Mouse (Mus musculus) embryonic facial prominence, embryonic 15.5 days (tissue): ENCODE measurements around the gene Tmpo. TPM values are rescaled to one million over a fixed set of nuclear protein-coding genes. Genes with fewer than 3 reads are reported as not detected.

ENCODE experiments used
- ATAC-seq: fragments of 200-750 bp; cut with Nextera tagmentation; 2 replicates; pipeline ENCODE4 v1.8.0; 2017; ENCODE audit warnings: low read depth, moderate TSS enrichment; ENCODE audit not compliant: insufficient number of reproducible peaks, low FRiP score, low TSS enrichment
- H3K27ac ChIP-seq: fragments of 300-500 bp; sonication (generic); replicated peaks from 2 replicates; pipeline ENCODE4 v1.5.1; 2015; ENCODE audit warnings: mild to moderate bottlenecking, inconsistent platforms
- H3K27me3 ChIP-seq: fragments of 300-500 bp; sonication (generic); 2 replicates; pipeline ENCODE4 v1.6.1; 2015; ENCODE audit warnings: inconsistent platforms
- H3K36me3 ChIP-seq: fragments of 300-500 bp; sonication (generic); 2 replicates; pipeline ENCODE4 v1.6.1; 2015; ENCODE audit warnings: mild to moderate bottlenecking, inconsistent platforms
- H3K4me1 ChIP-seq: fragments of 300-500 bp; sonication (generic); 2 replicates; pipeline ENCODE4 v1.6.1; 2015; ENCODE audit warnings: inconsistent platforms
- H3K4me2 ChIP-seq: fragments of 300-500 bp; sonication (generic); replicated peaks from 2 replicates; pipeline ENCODE4 v1.6.1; 2015; ENCODE audit warnings: mild to moderate bottlenecking, inconsistent platforms
- H3K4me3 ChIP-seq: fragments of 300-500 bp; sonication (generic); replicated peaks from 2 replicates; pipeline ENCODE4 v1.5.1; 2015; ENCODE audit warnings: mild to moderate bottlenecking, inconsistent platforms
- H3K9ac ChIP-seq: fragments of 300-500 bp; sonication (generic); 2 replicates; pipeline ENCODE4 v1.6.1; 2015; ENCODE audit warnings: inconsistent platforms
- H3K9me3 ChIP-seq: fragments of 300-500 bp; sonication (generic); replicated peaks from 2 replicates; pipeline ENCODE4 v1.6.1; 2016; ENCODE audit warnings: inconsistent platforms
- WGBS: fragments of 180-500 bp; shearing (Covaris S2); methylation state at CpG from one replicate; pipeline ENCODE4 v1.1.7; 2015; 5-methylcytosine and 5-hydroxymethylcytosine counted together
- polyA plus RNA-seq: library from polyadenylated mRNA; unstranded; fragments of >200 nt; fragmentation: Nextera tagmentation; extraction: Ambion mirVana; gene quantifications from 2 replicates; pipeline ENCODE4 v1.2.1, GENCODE M21; 2015

Tmpo gene
- polyA plus RNA-seq, 1 experiment from 2014 or later = 198 TPM

GRCm38 (mm10) chr10:91128551-91129160, 52.5 kb downstream of the Tmpo start:
- Histone ChIP-seq H3K36me3 (no peaks in the 10 kb centered on the region), H3K27me3 (no peaks in the 10 kb centered on the region), H3K9me3 (no peaks in the 10 kb centered on the region), H3K4me1 (no peaks in the 10 kb centered on the region), H3K4me3 (no peak overlapping the region), H3K4me2 (no peak overlapping the region), H3K9ac (no peak overlapping the region), H3K27ac (no peak overlapping the region)
- WGBS = 68% methylated on average over 1 of the region's 1 CpGs
- ATAC-seq = no peak

- H3K4me3 ChIP-seq = no peak overlapping the region
- ATAC-seq = no peak
- H3K27ac ChIP-seq = no peak overlapping the region
- no peaks in the 10 kb centered on the region for H3K36me3 ChIP-seq
- WGBS = 72% methylated on average over 2 of the region's 2 CpGs
- H3K4me2 ChIP-seq = no peak overlapping the region
- H3K27me3 ChIP-seq = no peaks in the 10 kb centered on the region
- no peak overlapping the region for H3K9ac ChIP-seq
- peaks cover 6% of the 10 kb centered on the region for H3K4me1 ChIP-seq
- H3K9me3 ChIP-seq = no peaks in the 10 kb centered on the region
Measured at GRCm38 (mm10) chr10:91127395-91127794, 53.7 kb downstream of the Tmpo start.

- Histone ChIP-seq H3K4me1 (peaks cover 12% of the 10 kb centered on the region), H3K4me3 (no peak overlapping the region), H3K27me3 (no peaks in the 10 kb centered on the region), H3K9me3 (no peaks in the 10 kb centered on the region), H3K4me2 (no peak overlapping the region), H3K36me3 (peaks cover 4% of the 10 kb centered on the region; the same call in 1 of the 2 replicates), H3K27ac (no peak overlapping the region), H3K9ac (no peak overlapping the region)
- 76% methylated on average over 10 of the region's 10 CpGs for WGBS
- no peak for ATAC-seq
Measured at GRCm38 (mm10) chr10:91126618-91127355, 54.3 kb downstream of the Tmpo start.

GRCm38 (mm10) chr10:91123828-91124822, 57.0 kb downstream of the Tmpo start, which contains the start of gene Slc25a3:
TSS of gene Slc25a3 (minus strand) at chr10:91124059.
- H3K9ac ChIP-seq = peak within 1 kb of the TSS; percentile 98
- peak within 1 kb of the TSS; percentile 99 for H3K4me3 ChIP-seq
- H3K27me3 ChIP-seq = no peaks in the 10 kb centered on the region
- H3K27ac ChIP-seq = peak within 1 kb of the TSS; percentile 93
- H3K4me1 ChIP-seq = peaks cover 12% of the 10 kb centered on the region
- peaks cover 20% of the 10 kb centered on the region for H3K36me3 ChIP-seq
- H3K9me3 ChIP-seq = no peaks in the 10 kb centered on the region
- ATAC-seq = peak; percentile 100
- WGBS = 9% methylated on average over 59 of the region's 59 CpGs
- peak within 1 kb of the TSS; percentile 78 for H3K4me2 ChIP-seq

GRCm38 (mm10) chr10:91123281-91123827, 57.8 kb downstream of the Tmpo start:
- Histone ChIP-seq H3K27me3 (no peaks in the 10 kb centered on the region), H3K9me3 (no peaks in the 10 kb centered on the region), H3K4me1 (peaks cover 12% of the 10 kb centered on the region), H3K4me3 (peak overlapping the region; percentile 99), H3K9ac (peak overlapping the region; percentile 98), H3K4me2 (peak overlapping the region; percentile 78), H3K36me3 (peaks cover 27% of the 10 kb centered on the region), H3K27ac (peak overlapping the region; percentile 93)
- under 1% methylated on average over 44 of the region's 44 CpGs for WGBS
- ATAC-seq = peak; percentile 41

GRCm38 (mm10) chr10:91122646-91123045, 58.5 kb downstream of the Tmpo start:
- Histone ChIP-seq H3K4me2 (peak overlapping the region; percentile 78), H3K9ac (0 out of 2 replicates have a peak overlapping the region, but pooled peaks have one; percentile 98), H3K4me1 (peaks cover 12% of the 10 kb centered on the region), H3K4me3 (peak overlapping the region; percentile 99), H3K9me3 (no peaks in the 10 kb centered on the region), H3K27me3 (no peaks in the 10 kb centered on the region), H3K27ac (no peak overlapping the region), H3K36me3 (peaks cover 33% of the 10 kb centered on the region)
- ATAC-seq = no peak
- WGBS = 25% methylated on average over 6 of the region's 6 CpGs

GRCm38 (mm10) chr10:91116958-91117357, 64.2 kb downstream of the Tmpo start:
- H3K4me3 ChIP-seq = no peak overlapping the region
- 91% methylated on average over 12 of the region's 12 CpGs for WGBS
- H3K9me3 ChIP-seq = no peaks in the 10 kb centered on the region
- H3K27ac ChIP-seq = no peak overlapping the region
- H3K9ac ChIP-seq = no peak overlapping the region
- H3K27me3 ChIP-seq = no peaks in the 10 kb centered on the region
- peaks cover 82% of the 10 kb centered on the region for H3K36me3 ChIP-seq
- H3K4me2 ChIP-seq = no peak overlapping the region
- ATAC-seq = no peak
- H3K4me1 ChIP-seq = peaks cover 3% of the 10 kb centered on the region; the same call in 1 of the 2 replicates

GRCm38 (mm10) chr10:91109841-91110240, 71.3 kb downstream of the Tmpo start:
- ATAC-seq = no peak
- 65% methylated on average over 4 of the region's 4 CpGs for WGBS
- H3K4me1 ChIP-seq = no peaks in the 10 kb centered on the region
- no peak overlapping the region for H3K4me3 ChIP-seq
- no peak overlapping the region for H3K9ac ChIP-seq
- 0 out of 2 replicates have a peak, but pooled peaks cover 4% of the 10 kb centered on the region for H3K9me3 ChIP-seq
- peaks cover 28% of the 10 kb centered on the region for H3K36me3 ChIP-seq
- no peaks in the 10 kb centered on the region for H3K27me3 ChIP-seq
- H3K4me2 ChIP-seq = no peak overlapping the region
- H3K27ac ChIP-seq = no peak overlapping the region

- 0 out of 2 replicates have a peak, but pooled peaks cover 4% of the 10 kb centered on the region for H3K9me3 ChIP-seq
- no peak overlapping the region for H3K4me2 ChIP-seq
- no peak for ATAC-seq
- no peaks in the 10 kb centered on the region for H3K4me1 ChIP-seq
- H3K27ac ChIP-seq = no peak overlapping the region
- no peak overlapping the region for H3K9ac ChIP-seq
- no peak overlapping the region for H3K4me3 ChIP-seq
- no peaks in the 10 kb centered on the region for H3K27me3 ChIP-seq
- peaks cover 15% of the 10 kb centered on the region for H3K36me3 ChIP-seq
- 84% methylated on average over 3 of the region's 3 CpGs for WGBS
Measured at GRCm38 (mm10) chr10:91105981-91106380, 75.1 kb downstream of the Tmpo start.

GRCm38 (mm10) chr10:91102799-91103590, 78.1 kb downstream of the Tmpo start:
- Histone ChIP-seq H3K9me3 (no peaks in the 10 kb centered on the region), H3K27ac (no peak overlapping the region), H3K4me3 (no peak overlapping the region), H3K27me3 (no peaks in the 10 kb centered on the region), H3K4me1 (no peaks in the 10 kb centered on the region), H3K4me2 (no peak overlapping the region), H3K9ac (no peak overlapping the region), H3K36me3 (peaks cover 24% of the 10 kb centered on the region)
- no peak for ATAC-seq
- 90% methylated on average over 14 of the region's 14 CpGs for WGBS
